Mouse (Mus musculus) forebrain, embryonic 12.5 days (tissue): ENCODE measurements around the gene Gm8909. TPM values are rescaled to one million over a fixed set of nuclear protein-coding genes. Genes with fewer than 3 reads are reported as not detected.

Experiments used
- ATAC-seq: fragments of 200-750 bp; cut with Nextera tagmentation; 2 replicates; pipeline ENCODE4 v1.8.0; 2017; ENCODE audit warnings: moderate TSS enrichment; ENCODE audit not compliant: low FRiP score
- H3K27ac ChIP-seq: fragments of 300-500 bp; sonication (generic); 2 replicates; pipeline ENCODE4 v1.5.1; 2016; ENCODE audit warnings: mild to moderate bottlenecking
- H3K27me3 ChIP-seq: fragments of 300-500 bp; sonication (generic); 2 replicates; pipeline ENCODE4 v1.6.1; 2016; ENCODE audit warnings: mild to moderate bottlenecking
- H3K36me3 ChIP-seq: fragments of 300-500 bp; sonication (generic); replicated peaks from 2 replicates; pipeline ENCODE4 v1.6.1; 2016; ENCODE audit warnings: mild to moderate bottlenecking
- H3K4me1 ChIP-seq: fragments of 300-500 bp; sonication (generic); 2 replicates; pipeline ENCODE4 v1.6.1; 2016
- H3K4me2 ChIP-seq: fragments of 300-500 bp; sonication (generic); 2 replicates; pipeline ENCODE4 v1.6.1; 2016; ENCODE audit warnings: mild to moderate bottlenecking, moderate library complexity
- H3K4me3 ChIP-seq: fragments of 300-500 bp; sonication (generic); replicated peaks from 2 replicates; pipeline ENCODE4 v1.5.1; 2016; ENCODE audit warnings: mild to moderate bottlenecking
- H3K9ac ChIP-seq: fragments of 300-500 bp; sonication (generic); 2 replicates; pipeline ENCODE4 v1.6.1; 2016; ENCODE audit warnings: mild to moderate bottlenecking
- H3K9me3 ChIP-seq: fragments of 300-500 bp; sonication (generic); 2 replicates; pipeline ENCODE4 v1.6.1; 2016
- WGBS: fragments of 180-500 bp; shearing (Covaris S2); methylation state at CpG from one replicate; pipeline ENCODE4 v1.1.7; 2016; 5-methylcytosine and 5-hydroxymethylcytosine counted together
- polyA plus RNA-seq: library from polyadenylated mRNA; unstranded; fragments of >200 nt; fragmentation: Nextera tagmentation; extraction: Ambion mirVana; gene quantifications from 2 replicates; pipeline ENCODE4 v1.2.1, GENCODE M21; 2016

Gene Gm8909
- not detected in 2 replicates for polyA plus RNA-seq

DNA sequence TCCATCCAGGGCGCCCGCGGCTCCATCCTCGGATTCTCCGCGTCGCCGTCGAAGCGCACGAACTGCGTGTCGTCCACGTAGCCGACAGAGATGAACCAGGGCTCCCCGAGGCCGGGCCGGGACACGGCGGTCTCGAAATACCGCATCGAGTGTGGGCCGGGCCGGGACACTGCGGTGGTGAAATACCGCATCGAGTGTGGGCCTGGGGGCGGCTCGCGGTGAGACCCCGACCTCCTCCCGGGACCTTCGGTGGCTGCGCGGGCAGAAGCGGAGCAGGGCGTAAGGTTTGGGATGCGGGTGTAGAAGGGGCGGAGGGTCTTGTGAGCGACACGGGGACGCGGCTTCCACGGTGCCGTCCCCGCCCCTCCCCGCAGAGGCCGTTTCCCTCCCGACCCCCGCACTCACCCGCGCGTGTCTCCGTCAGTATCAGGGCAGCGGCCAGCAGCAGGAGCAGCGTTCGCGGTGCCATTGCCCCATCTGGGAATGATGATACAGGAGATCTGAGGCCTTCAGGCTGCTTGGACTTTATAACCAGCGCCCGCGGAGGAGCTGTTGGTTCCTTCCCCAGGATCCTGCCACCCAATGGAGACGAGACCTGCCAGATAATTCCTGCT, at the start of gene Gm8909:
Gm8909 (minus strand) TSS at position 499 of the 614 bp plus-strand sequence.
- H3K4me2 ChIP-seq: peak within 1 kb of the TSS; percentile 40
- no peak within 1 kb of the TSS for H3K27ac ChIP-seq
- ATAC-seq: no peak
- H3K9ac ChIP-seq: no peak within 1 kb of the TSS
- 1% methylated on average over 56 of the region's 63 CpGs for WGBS
- peak within 1 kb of the TSS; percentile 22 for H3K4me3 ChIP-seq
- H3K4me1 ChIP-seq: 0 out of 2 replicates have a peak, but pooled peaks cover 3% of the 10 kb centered on the region
- H3K9me3 ChIP-seq: no peaks in the 10 kb centered on the region
- peaks cover 69% of the 10 kb centered on the region for H3K27me3 ChIP-seq
- no peaks in the 10 kb centered on the region for H3K36me3 ChIP-seq

DNA sequence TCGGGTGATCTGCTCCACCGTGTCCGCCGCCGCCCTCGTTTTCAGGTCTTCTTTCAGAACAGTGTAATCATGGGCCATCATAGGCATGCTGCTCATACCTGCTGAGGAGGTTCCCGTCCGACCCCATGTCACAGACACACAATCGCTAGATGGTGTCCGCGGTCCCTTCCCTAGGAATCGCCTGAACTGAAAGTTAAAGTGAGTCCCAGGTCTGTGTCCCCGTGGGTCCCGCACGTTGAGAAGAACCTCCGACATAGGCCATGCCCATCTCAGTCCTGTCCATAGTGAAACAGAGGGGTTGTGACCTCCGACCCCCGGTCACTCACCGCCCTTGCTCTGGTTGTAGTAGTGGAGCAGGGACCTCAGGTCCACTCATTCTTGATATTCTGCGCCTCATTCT, 47.2 kb upstream of the Gm8909 start:
- H3K9me3 ChIP-seq: no peaks in the 10 kb centered on the region
- WGBS: 2% methylated on average over 20 of the region's 20 CpGs
- H3K27me3 ChIP-seq: peaks cover 69% of the 10 kb centered on the region
- no peaks in the 10 kb centered on the region for H3K36me3 ChIP-seq
- H3K27ac ChIP-seq: no peak overlapping the region
- no peak for ATAC-seq
- 0 out of 2 replicates have a peak, but pooled peaks cover 2% of the 10 kb centered on the region for H3K4me1 ChIP-seq
- H3K9ac ChIP-seq: no peak overlapping the region
- H3K4me2 ChIP-seq: no peak overlapping the region
- H3K4me3 ChIP-seq: no peak overlapping the region

DNA sequence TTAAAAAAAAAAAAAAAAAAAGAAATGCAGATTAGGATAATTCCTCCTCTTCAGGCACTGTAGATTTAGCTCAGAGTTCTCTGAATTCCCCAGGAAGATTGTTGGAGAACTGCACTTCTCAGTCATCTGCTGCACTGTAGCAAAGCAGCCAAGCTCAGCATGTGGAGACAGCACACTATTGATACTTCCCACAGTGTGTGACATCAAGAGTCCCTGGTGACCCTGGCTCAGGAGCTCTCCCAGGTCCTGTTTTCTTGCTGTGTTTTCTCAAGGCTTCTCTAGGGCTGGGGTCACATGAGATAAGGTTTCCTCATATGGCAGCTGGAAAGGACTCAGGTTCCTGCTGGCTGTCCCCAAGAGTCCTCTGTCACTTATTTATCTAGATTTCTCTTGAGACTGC, 38.5 kb upstream of the Gm8909 start:
- Histone ChIP-seq H3K9me3 (no peaks in the 10 kb centered on the region), H3K4me2 (no peak overlapping the region), H3K9ac (no peak overlapping the region), H3K4me3 (no peak overlapping the region), H3K27ac (no peak overlapping the region), H3K27me3 (peaks cover 78% of the 10 kb centered on the region), H3K4me1 (peaks cover 9% of the 10 kb centered on the region), H3K36me3 (no peaks in the 10 kb centered on the region)
- no peak for ATAC-seq

DNA sequence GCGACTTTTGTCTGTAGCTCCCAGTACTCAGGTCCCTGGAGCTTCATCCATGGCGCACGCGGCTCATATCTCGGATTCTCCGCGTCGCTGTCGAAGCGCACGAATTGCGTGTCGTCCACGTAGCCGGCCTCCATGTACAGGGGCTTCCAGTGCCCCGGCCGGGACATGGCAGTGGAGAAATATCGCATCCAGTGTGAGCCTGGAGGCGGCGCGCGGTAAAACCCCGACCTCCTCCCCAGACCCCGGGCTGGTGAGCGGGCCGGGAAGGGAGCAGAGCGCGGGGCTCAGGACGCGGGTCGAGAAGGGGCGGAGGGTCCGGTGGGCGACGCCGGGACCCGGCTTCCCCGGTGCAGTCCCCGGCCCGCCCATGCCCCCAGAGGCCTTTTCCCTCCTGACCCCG, 37.5 kb upstream of the Gm8909 start:
- under 1% methylated on average over 35 of the region's 41 CpGs for WGBS
- H3K4me3 ChIP-seq: peak overlapping the region; percentile 33
- H3K4me2 ChIP-seq: peak overlapping the region; percentile 50
- peaks cover 79% of the 10 kb centered on the region for H3K27me3 ChIP-seq
- H3K4me1 ChIP-seq: peaks cover 9% of the 10 kb centered on the region
- no peak overlapping the region for H3K9ac ChIP-seq
- no peaks in the 10 kb centered on the region for H3K9me3 ChIP-seq
- no peak for ATAC-seq
- no peaks in the 10 kb centered on the region for H3K36me3 ChIP-seq
- no peak overlapping the region for H3K27ac ChIP-seq

DNA sequence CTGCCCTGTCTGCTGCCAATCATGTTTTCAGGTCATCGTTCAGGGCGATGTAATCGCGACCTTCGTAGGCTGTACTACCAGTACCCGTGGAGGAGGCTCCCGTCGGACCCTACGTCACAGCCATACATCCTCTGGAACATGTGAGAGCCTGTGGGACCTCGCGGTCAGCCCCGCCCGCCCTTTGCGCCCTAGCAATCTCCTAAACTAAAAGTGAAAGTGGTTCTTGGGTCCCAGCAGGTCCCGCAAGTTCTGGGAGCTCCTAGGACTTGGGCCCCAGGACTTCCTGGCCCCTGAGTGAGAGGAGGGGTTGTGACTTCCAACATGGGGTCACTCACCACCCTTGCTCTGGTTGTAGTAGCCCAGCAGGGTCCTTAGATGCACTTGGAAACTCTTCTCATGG, 37.1 kb upstream of the Gm8909 start:
- Histone ChIP-seq H3K9me3 (no peaks in the 10 kb centered on the region), H3K27ac (no peak overlapping the region), H3K27me3 (peaks cover 75% of the 10 kb centered on the region), H3K4me1 (peaks cover 9% of the 10 kb centered on the region), H3K36me3 (no peaks in the 10 kb centered on the region), H3K4me2 (peak overlapping the region; percentile 50), H3K9ac (no peak overlapping the region), H3K4me3 (peak overlapping the region; percentile 33)
- no peak for ATAC-seq
- WGBS: 2% methylated on average over 15 of the region's 15 CpGs

DNA sequence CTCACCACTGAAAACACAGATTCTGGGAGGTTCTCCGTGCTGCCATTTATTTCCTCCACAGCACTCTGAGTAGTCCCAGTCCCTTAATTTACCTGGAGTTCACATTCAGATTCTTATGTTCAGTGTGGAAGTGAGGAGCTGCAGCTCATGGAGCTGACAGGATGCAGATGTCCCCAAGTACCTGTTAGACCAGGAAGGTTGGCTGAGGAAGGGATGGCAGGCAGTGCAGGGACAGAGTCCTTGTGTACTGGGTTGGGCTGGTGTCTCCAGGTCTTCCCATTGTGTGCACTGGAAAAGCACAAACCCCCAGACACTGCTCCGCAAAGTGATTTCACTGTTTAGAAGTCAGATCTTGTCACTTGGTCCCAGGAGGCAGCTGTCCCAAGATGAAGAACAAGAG, 33.5 kb upstream of the Gm8909 start:
- Histone ChIP-seq H3K4me1 (peaks cover 9% of the 10 kb centered on the region), H3K27ac (no peak overlapping the region), H3K9ac (no peak overlapping the region), H3K4me2 (no peak overlapping the region), H3K9me3 (no peaks in the 10 kb centered on the region), H3K27me3 (peaks cover 59% of the 10 kb centered on the region), H3K36me3 (no peaks in the 10 kb centered on the region), H3K4me3 (no peak overlapping the region)
- whole genome bisulfite sequencing: 77% methylated on average over 2 of the region's 2 CpGs
- ATAC-seq: no peak

DNA sequence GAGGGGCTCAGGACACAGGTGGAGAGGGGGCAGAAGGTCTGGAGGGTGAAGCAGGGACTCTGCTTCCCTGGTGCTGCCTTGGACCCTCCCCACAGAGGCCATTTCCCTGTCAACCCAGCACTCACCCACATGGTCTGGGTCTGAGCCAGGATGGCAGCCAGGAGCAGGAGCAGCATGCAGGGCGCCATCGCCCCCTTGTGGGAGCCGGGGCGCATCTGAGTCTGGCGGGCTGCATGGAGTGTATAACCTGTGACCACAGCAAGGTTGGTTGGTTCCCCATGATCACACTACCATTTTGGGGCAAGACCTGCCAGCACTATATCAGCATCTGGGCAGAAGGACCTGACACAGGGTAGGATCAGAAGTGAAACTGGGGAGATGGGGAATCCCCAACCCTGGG, 30.0 kb upstream of the Gm8909 start:
- Histone ChIP-seq H3K4me1 (no peaks in the 10 kb centered on the region), H3K27ac (no peak overlapping the region), H3K4me3 (no peak overlapping the region), H3K9me3 (no peaks in the 10 kb centered on the region), H3K9ac (no peak overlapping the region), H3K36me3 (no peaks in the 10 kb centered on the region), H3K4me2 (no peak overlapping the region), H3K27me3 (peaks cover 38% of the 10 kb centered on the region)
- 4% methylated on average over 5 of the region's 5 CpGs for WGBS
- ATAC-seq: no peak

DNA sequence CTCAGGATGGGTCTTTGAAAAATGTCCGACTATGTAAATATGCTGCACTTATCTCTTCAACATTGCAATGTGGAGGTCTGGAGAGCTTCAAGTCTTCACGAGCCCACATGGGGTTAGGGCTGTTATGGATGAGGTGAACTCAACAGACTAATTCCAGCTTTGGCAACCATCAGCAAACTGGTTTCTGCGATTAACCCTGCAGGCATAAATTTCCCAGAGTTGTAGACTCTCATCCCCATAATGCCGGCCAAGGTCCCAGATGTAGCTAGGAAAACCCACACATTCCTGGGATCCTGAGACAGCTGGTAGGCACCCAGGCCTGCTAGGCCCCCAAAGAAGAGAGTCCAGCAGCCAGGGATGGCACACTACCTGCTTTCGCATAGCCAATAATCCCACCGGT, 26.1 kb upstream of the Gm8909 start:
- H3K27me3 ChIP-seq: peaks cover 37% of the 10 kb centered on the region
- no peak overlapping the region for H3K27ac ChIP-seq
- H3K9me3 ChIP-seq: no peaks in the 10 kb centered on the region
- H3K9ac ChIP-seq: no peak overlapping the region
- H3K4me1 ChIP-seq: no peaks in the 10 kb centered on the region
- no peak for ATAC-seq
- H3K4me3 ChIP-seq: no peak overlapping the region
- H3K4me2 ChIP-seq: no peak overlapping the region
- 93% methylated on average over 6 of the region's 6 CpGs for WGBS
- no peaks in the 10 kb centered on the region for H3K36me3 ChIP-seq

DNA sequence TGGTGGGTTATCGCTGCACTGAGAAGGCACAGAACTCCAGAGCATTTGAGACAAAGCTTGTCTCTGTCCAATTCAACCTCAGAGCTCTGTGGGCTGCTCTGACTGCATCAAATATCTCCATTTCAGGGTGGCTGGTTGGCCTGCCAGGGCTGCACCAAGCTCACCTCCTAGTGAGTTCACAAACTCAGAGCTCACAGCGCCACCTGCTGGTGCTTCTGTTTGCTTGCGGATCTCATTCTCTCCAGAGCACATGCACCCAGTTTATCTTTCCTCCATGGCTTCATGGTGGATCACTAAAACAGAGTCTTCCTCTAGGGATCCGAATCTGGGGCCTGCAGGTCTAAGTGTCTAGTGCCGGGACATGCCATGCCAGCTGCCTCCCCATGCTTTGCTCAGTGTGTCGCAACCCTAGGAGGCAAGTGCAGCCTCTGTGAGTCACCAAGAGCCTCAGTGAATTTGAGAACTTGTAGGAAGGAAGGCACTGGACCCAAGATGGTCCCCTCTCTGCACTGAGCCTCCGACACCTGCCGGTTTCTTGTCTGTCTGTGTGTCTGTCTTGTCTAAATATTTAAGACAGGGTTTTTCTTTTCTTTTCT, 25.3 kb upstream of the Gm8909 start:
- Histone ChIP-seq H3K27me3 (peaks cover 39% of the 10 kb centered on the region), H3K4me2 (no peak overlapping the region), H3K9me3 (no peaks in the 10 kb centered on the region), H3K9ac (no peak overlapping the region), H3K4me1 (no peaks in the 10 kb centered on the region), H3K4me3 (no peak overlapping the region), H3K36me3 (no peaks in the 10 kb centered on the region), H3K27ac (no peak overlapping the region)
- no peak for ATAC-seq
- WGBS: 35% methylated on average over 8 of the region's 8 CpGs

DNA sequence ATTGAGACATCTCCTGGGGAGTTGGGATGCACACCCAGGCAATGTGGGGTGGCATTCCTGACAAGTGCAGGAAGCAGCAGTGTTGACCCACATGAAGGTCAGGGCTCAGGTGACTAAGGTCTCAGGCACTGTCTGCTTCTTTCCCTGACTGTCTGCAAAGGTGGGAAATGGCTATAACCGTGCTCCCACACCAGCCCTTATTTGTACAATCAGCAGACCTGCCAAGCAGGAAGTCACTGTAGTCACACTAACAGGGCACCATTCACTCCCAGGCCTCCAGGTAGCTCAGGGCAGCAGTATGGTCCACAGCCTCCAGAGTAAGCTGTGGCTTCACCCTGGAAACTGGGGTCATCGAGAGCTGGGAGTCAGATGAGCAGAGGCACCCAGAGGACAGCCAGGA, 24.0 kb upstream of the Gm8909 start:
- no peak for ATAC-seq
- Histone ChIP-seq H3K9me3 (no peaks in the 10 kb centered on the region), H3K4me1 (no peaks in the 10 kb centered on the region), H3K27me3 (peaks cover 44% of the 10 kb centered on the region), H3K36me3 (no peaks in the 10 kb centered on the region), H3K27ac (no peak overlapping the region), H3K4me2 (no peak overlapping the region), H3K4me3 (no peak overlapping the region), H3K9ac (no peak overlapping the region)
- 71% methylated on average over 2 of the region's 2 CpGs for WGBS

DNA sequence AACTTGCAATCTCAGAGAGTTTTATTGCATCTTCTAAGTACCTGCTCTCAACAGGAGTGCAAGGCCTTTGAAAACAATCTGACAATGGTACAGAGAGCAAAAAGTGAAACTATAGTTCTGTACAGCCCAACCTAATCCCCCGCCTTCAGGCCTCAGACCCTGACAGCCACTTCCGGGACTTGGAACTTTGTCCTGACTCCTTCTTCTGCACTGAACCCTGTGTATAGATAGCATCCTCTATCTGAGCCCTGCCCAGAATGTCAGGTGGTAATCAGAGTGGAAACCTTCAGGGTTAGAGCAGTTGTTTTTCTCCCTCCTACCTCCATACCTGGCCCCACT, 21.8 kb upstream of the Gm8909 start, which contains the start of gene H2-T3:
H2-T3 (minus strand) TSS at position 119 of the 339 bp plus-strand sequence.
- no peak within 1 kb of the TSS for H3K27ac ChIP-seq
- no peaks in the 10 kb centered on the region for H3K9me3 ChIP-seq
- H3K4me3 ChIP-seq: no peak within 1 kb of the TSS
- 83% methylated on average over 2 of the region's 2 CpGs for WGBS
- no peak for ATAC-seq
- H3K4me2 ChIP-seq: no peak within 1 kb of the TSS
- no peaks in the 10 kb centered on the region for H3K4me1 ChIP-seq
- peaks cover 44% of the 10 kb centered on the region for H3K27me3 ChIP-seq
- H3K9ac ChIP-seq: no peak within 1 kb of the TSS
- no peaks in the 10 kb centered on the region for H3K36me3 ChIP-seq

DNA sequence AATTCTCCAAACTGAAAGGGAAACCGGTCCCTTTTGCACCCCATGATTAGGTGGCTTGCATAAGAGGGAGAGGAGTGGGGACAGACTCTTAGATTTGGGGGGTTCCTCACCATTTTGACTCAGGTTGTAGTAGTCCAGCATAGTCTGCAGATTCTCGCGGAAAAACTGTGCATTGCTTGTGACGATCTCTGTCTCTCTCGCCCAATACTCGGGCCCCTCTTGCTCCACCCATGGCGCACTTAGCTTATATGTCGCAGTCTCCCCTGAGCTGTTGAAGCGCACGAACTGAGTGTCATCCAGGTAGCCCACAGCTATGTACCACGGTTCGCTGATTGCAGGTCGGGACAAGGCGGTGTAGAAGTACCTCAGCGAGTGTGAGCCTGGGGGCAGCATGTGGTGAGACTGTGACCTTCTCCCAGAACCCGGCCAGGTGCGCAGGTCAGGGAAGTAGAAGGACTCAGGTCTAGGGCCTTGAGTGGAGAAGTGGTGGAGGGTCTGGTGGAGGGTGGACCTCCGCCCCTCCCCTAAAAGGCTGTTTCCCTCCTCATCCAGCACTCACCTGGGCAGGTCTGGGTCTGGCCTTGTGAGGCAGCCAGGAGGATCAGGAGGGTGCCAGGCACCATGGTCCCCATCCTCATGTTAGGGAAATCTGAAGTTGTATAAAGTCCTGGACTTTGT, 21.3 kb upstream of the Gm8909 start:
- Histone ChIP-seq H3K36me3 (no peaks in the 10 kb centered on the region), H3K27me3 (peaks cover 43% of the 10 kb centered on the region), H3K4me2 (no peak overlapping the region), H3K4me3 (no peak overlapping the region), H3K4me1 (no peaks in the 10 kb centered on the region), H3K9me3 (no peaks in the 10 kb centered on the region), H3K27ac (no peak overlapping the region), H3K9ac (no peak overlapping the region)
- ATAC-seq: no peak
- whole genome bisulfite sequencing: 36% methylated on average over 18 of the region's 18 CpGs

DNA sequence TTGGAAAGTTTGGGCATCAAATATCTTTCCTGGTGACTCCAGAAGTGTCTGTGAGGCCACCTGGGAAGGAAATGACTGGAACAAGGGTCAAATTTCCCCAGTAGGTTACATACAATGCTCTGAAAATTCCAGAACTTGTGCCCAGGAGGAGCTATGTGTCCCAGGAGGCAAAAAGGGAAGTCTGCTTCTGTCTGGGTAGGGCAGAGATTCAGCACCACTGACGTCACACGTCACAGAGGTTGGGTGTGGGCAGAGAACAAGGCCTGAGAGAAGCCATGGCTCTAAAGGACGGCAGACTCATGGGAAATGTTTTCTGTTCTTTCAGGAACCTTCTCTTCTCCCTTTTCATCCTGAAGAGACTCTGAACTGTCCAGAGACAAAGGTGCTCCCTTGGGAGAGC, 19.2 kb upstream of the Gm8909 start:
- 60% methylated on average over 3 of the region's 3 CpGs for WGBS
- H3K9me3 ChIP-seq: no peaks in the 10 kb centered on the region
- no peak for ATAC-seq
- H3K4me3 ChIP-seq: no peak overlapping the region
- H3K36me3 ChIP-seq: no peaks in the 10 kb centered on the region
- H3K9ac ChIP-seq: no peak overlapping the region
- no peaks in the 10 kb centered on the region for H3K4me1 ChIP-seq
- H3K4me2 ChIP-seq: no peak overlapping the region
- no peak overlapping the region for H3K27ac ChIP-seq
- peaks cover 46% of the 10 kb centered on the region for H3K27me3 ChIP-seq
